ENCODE assay signal across 30 mouse cellular contexts in the genomic region with DNA sequence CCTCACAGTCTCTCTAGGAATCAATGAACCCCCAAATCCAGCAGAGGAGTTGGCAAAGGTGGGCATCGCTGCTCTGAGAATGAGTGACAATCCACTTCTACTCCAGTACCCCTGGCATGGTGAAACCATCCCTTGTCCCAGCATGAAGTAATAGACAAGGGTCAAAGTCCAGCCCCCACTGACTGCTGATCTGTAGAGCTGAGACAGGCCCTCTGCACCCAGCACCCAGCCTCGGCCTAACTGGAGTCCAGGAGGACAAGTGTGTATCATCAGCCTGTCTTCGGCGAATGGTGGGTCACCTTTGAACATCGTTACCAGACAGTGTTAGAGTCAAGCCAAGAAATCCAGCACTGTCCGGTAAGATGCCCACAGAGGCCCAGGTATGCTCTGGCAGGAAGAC. TPM values are rescaled to one million over a fixed set of nuclear protein-coding genes. Genes with fewer than 3 reads are reported as not detected.
DNase-seq lines count a peak whose midpoint lies in the region; ATAC-seq and TF ChIP-seq lines count a peak whose summit lies in the region.
"Had no signal": no experiment of that assay in that cellular context is flagged by ENCODE, and none has a peak within 500 bp of the region (broad histone marks: within the 10 kb centered on the region; RNA-seq: fewer than 3 reads in every experiment).

No protein-coding gene starts in this region.

- no peak overlapping the region for H3K27ac ChIP-seq in kidney, embryonic 16.5 days (ENCODE audit: low read length)
- H3K27ac ChIP-seq in intestine, embryonic 16.5 days (ENCODE audit: low read length) = peak overlapping the region; percentile 86
- H3K27ac ChIP-seq in stomach, embryonic 15.5 days = no peak overlapping the region
- H3K27ac ChIP-seq in gastrocnemius, adult 2 months = no peak overlapping the region
- H3K27ac ChIP-seq: embryonic facial prominence, embryonic 13.5 days; forebrain, embryonic 12.5 days; hindbrain, embryonic 14.5 days; limb, embryonic 13.5 days had no signal

- no peak overlapping the region for H3K4me3 ChIP-seq in kidney, embryonic 16.5 days (ENCODE audit: low read length)
- H3K4me3 ChIP-seq in intestine, embryonic 16.5 days (ENCODE audit: low read length) = peak overlapping the region; percentile 59
- no peak overlapping the region for H3K4me3 ChIP-seq in stomach, embryonic 15.5 days (replicated peaks)
- H3K4me3 ChIP-seq in gastrocnemius, adult 2 months = no peak overlapping the region
- H3K4me3 ChIP-seq: embryonic facial prominence, embryonic 13.5 days; erythroblast, embryonic 14.5 days; forebrain, embryonic 12.5 days; limb, embryonic 13.5 days; megakaryocyte, embryonic 14.5 days had no signal

- intact Hi-C loops in gastrocnemius, adult 2 months (cut with DNase I) = no loop called here

- no peaks in the 10 kb centered on the region for H3K27me3 ChIP-seq in kidney, embryonic 16.5 days (ENCODE audit: insufficient read depth, low read length)
- no peaks in the 10 kb centered on the region for H3K27me3 ChIP-seq in intestine, embryonic 16.5 days (replicated peaks; ENCODE audit: control insufficient read depth, insufficient read depth, low read length)
- no peaks in the 10 kb centered on the region for H3K27me3 ChIP-seq in stomach, embryonic 15.5 days (replicated peaks)
- H3K27me3 ChIP-seq: embryonic facial prominence, embryonic 13.5 days; limb, embryonic 13.5 days had no signal

- WGBS in kidney, embryonic 16.5 days = 90% methylated on average over 6 of the region's 6 CpGs
- 76% methylated on average over 6 of the region's 6 CpGs for WGBS in intestine, embryonic 16.5 days
- 90% methylated on average over 6 of the region's 6 CpGs for whole genome bisulfite sequencing in stomach, embryonic 15.5 days

- H3K4me1 ChIP-seq in kidney, embryonic 16.5 days (ENCODE audit: insufficient read depth, low read length) = peaks cover 11% of the 10 kb centered on the region
- peaks cover 19% of the 10 kb centered on the region; the same call in 1 of the 2 replicates for H3K4me1 ChIP-seq in intestine, embryonic 16.5 days (ENCODE audit: control insufficient read depth, insufficient read depth, low read length)
- 0 out of 2 replicates have a peak, but pooled peaks cover 7% of the 10 kb centered on the region for H3K4me1 ChIP-seq in stomach, embryonic 15.5 days
- H3K4me1 ChIP-seq: embryonic facial prominence, embryonic 13.5 days; forebrain, embryonic 12.5 days had no signal

- no peak for TF ChIP-seq CTCF in gastrocnemius, adult 2 months (IDR thresholded peaks at IDR 0.05)

- peak; percentile 80 for DNase-seq in kidney, adult 11 months
- DNase-seq in kidney, postnatal 14 days = peak; percentile 58
- no peak for DNase-seq in thymus, postnatal 14 days
- DNase-seq in gastrocnemius, adult 2 months = no peak
- no peak for DNase-seq in adrenal gland, adult 18-20 months (ENCODE audit: low spot score in 2 of 2)
- DNase-seq: adrenal gland, postnatal 25 days; cerebellum, adult 8-10 months; cerebellum, postnatal 36 days; embryo, embryonic 11 days; lung, postnatal 14 days; midbrain, embryonic 14.5 days; thymus, adult 2 months had no signal

- no peaks in the 10 kb centered on the region for H3K9me3 ChIP-seq in kidney, embryonic 16.5 days (ENCODE audit: low read length)
- H3K9me3 ChIP-seq in intestine, embryonic 16.5 days (ENCODE audit: control insufficient read depth, low read length) = no peaks in the 10 kb centered on the region
- no peaks in the 10 kb centered on the region for H3K9me3 ChIP-seq in stomach, embryonic 15.5 days
- H3K9me3 ChIP-seq: embryonic facial prominence, embryonic 13.5 days; forebrain, embryonic 12.5 days; limb, embryonic 13.5 days; megakaryocyte, embryonic 14.5 days had no signal

- no peak for ATAC-seq in kidney, embryonic 16.5 days (ENCODE audit: low FRiP score, low TSS enrichment)
- ATAC-seq in intestine, embryonic 16.5 days = peak; percentile 65
- ATAC-seq in stomach, embryonic 15.5 days (ENCODE audit: insufficient read depth, low FRiP score, low read depth) = no peak
- ATAC-seq: activated CD4-positive, CD25-positive, alpha-beta regulatory T cell, adult 4 months; inflammation-experienced regulatory T-cells, adult 6 months had no signal

- no peak overlapping the region for H3K9ac ChIP-seq in kidney, embryonic 16.5 days (replicated peaks; ENCODE audit: low read length)
- H3K9ac ChIP-seq in intestine, embryonic 16.5 days (ENCODE audit: low read depth, low read length) = peak overlapping the region; percentile 68
- H3K9ac ChIP-seq in stomach, embryonic 15.5 days = no peak overlapping the region
- H3K9ac ChIP-seq: embryonic facial prominence, embryonic 13.5 days; forebrain, embryonic 12.5 days; hindbrain, embryonic 14.5 days; limb, embryonic 13.5 days had no signal

- no peaks in the 10 kb centered on the region for H3K36me3 ChIP-seq in kidney, embryonic 16.5 days (ENCODE audit: insufficient read depth, low read length)
- no peaks in the 10 kb centered on the region for H3K36me3 ChIP-seq in intestine, embryonic 16.5 days (ENCODE audit: control insufficient read depth, insufficient read depth, low read length)
- H3K36me3 ChIP-seq in stomach, embryonic 15.5 days = no peaks in the 10 kb centered on the region
- H3K36me3 ChIP-seq: embryonic facial prominence, embryonic 13.5 days; forebrain, embryonic 12.5 days; limb, embryonic 13.5 days had no signal

- no peak overlapping the region for H3K4me2 ChIP-seq in kidney, embryonic 16.5 days (replicated peaks; ENCODE audit: low read depth, low read length)
- H3K4me2 ChIP-seq in intestine, embryonic 16.5 days (ENCODE audit: low read depth, low read length) = peak overlapping the region; percentile 39
- H3K4me2 ChIP-seq in stomach, embryonic 15.5 days = peak overlapping the region; percentile 49; the same call in 1 of the 2 replicates
- H3K4me2 ChIP-seq: embryonic facial prominence, embryonic 13.5 days; forebrain, embryonic 12.5 days; hindbrain, embryonic 14.5 days; limb, embryonic 13.5 days had no signal

RNA-seq across cellular contexts. Expression of a gene that starts 4.6 kb away (rescaled TPM):
- polyA plus RNA-seq in kidney, embryonic 16.5 days (2015; fragmentation: Nextera tagmentation; extraction: Ambion mirVana) = 7.4 and 10.1 TPM in 2 replicates
- 4.2 and 4.7 TPM in 2 replicates for polyA plus RNA-seq in intestine, embryonic 16.5 days (2015; fragmentation: Nextera tagmentation; extraction: Ambion mirVana)
- polyA plus RNA-seq in stomach, embryonic 15.5 days (2015; fragmentation: Nextera tagmentation; extraction: Ambion mirVana) = 4.1 and 5.0 TPM in 2 replicates
- total RNA-seq in gastrocnemius, adult 2 months (2021) = not detected
- under 1 TPM in 1 of 2 experiments, not detected in 1; 0.35 TPM for total RNA-seq in adrenal gland, adult 18-20 months (2021)
- total RNA-seq: gastrocnemius, adult 18-20 months; gastrocnemius, postnatal 4 days; heart, postnatal 25 days; left cerebral cortex, postnatal 14 days had no signal
- polyA plus RNA-seq: activated CD4-positive, CD25-positive, alpha-beta regulatory T cell, adult 4 months; erythroblast, embryonic 14.5 days; neural tube, embryonic 11.5 days; spleen, adult 2 months had no signal

RNA-seq across cellular contexts. Expression of a gene that starts 28.6 kb away (rescaled TPM):
- polyA plus RNA-seq in kidney, embryonic 16.5 days (2015; fragmentation: Nextera tagmentation; extraction: Ambion mirVana) = 1.3 and 2.5 TPM in 2 replicates
- 1.0 and 1.4 TPM in 2 replicates for polyA plus RNA-seq in intestine, embryonic 16.5 days (2015; fragmentation: Nextera tagmentation; extraction: Ambion mirVana)
- 2.3 and 2.5 TPM in 2 replicates for polyA plus RNA-seq in stomach, embryonic 15.5 days (2015; fragmentation: Nextera tagmentation; extraction: Ambion mirVana)
- not detected for total RNA-seq in gastrocnemius, adult 2 months (2021)
- total RNA-seq in adrenal gland, adult 18-20 months (2021) = not detected
- total RNA-seq: adrenal gland, postnatal 25 days; gastrocnemius, adult 18-20 months had no signal
- polyA plus RNA-seq: erythroblast, embryonic 14.5 days had no signal

RNA-seq across cellular contexts. Expression of a gene that starts 41.0 kb away (rescaled TPM):
- 0.90 and 1.2 TPM in 2 replicates for polyA plus RNA-seq in kidney, embryonic 16.5 days (2015; fragmentation: Nextera tagmentation; extraction: Ambion mirVana)
- polyA plus RNA-seq in intestine, embryonic 16.5 days (2015; fragmentation: Nextera tagmentation; extraction: Ambion mirVana) = 0.55 and 0.86 TPM in 2 replicates
- polyA plus RNA-seq in stomach, embryonic 15.5 days (2015; fragmentation: Nextera tagmentation; extraction: Ambion mirVana) = 0.64 and 1.1 TPM in 2 replicates
- total RNA-seq in gastrocnemius, adult 2 months (2021) = 1 to 10 TPM in 1 of 2 experiments, under 1 TPM in 1; 0.75 to 2.1 TPM
- under 1 TPM; 0.29 to 0.66 TPM for total RNA-seq in adrenal gland, adult 18-20 months (2021)
- total RNA-seq: heart, adult 8-10 months had no signal

RNA-seq across cellular contexts. Expression of a gene that starts 55.2 kb away (rescaled TPM):
- polyA plus RNA-seq in kidney, embryonic 16.5 days (2015; fragmentation: Nextera tagmentation; extraction: Ambion mirVana) = 48.3 and 48.7 TPM in 2 replicates
- 21.4 and 22.3 TPM in 2 replicates for polyA plus RNA-seq in intestine, embryonic 16.5 days (2015; fragmentation: Nextera tagmentation; extraction: Ambion mirVana)
- 27.3 and 29.9 TPM in 2 replicates for polyA plus RNA-seq in stomach, embryonic 15.5 days (2015; fragmentation: Nextera tagmentation; extraction: Ambion mirVana)
- total RNA-seq in gastrocnemius, adult 2 months (2021) = 1 to 10 TPM; 1.9 to 2.3 TPM
- 10 to 100 TPM in 1 of 2 experiments, 1 to 10 TPM in 1; 9.6 to 12.9 TPM for total RNA-seq in adrenal gland, adult 18-20 months (2021)

Comparison
In these comparisons a context has a peak if more than half of its experiments do, and no peak if none do; other contexts are left out.
1. DNase-seq: peak in kidney, adult 11 months (single experiment) and kidney, postnatal 14 days (single experiment); none in thymus, postnatal 14 days (single experiment), gastrocnemius, adult 2 months (single experiment) and adrenal gland, adult 18-20 months (0 of 2).